Mouse (Mus musculus): Measurements from ENCODE around the gene Cep170b. TPM values are rescaled to one million over a fixed set of nuclear protein-coding genes. Genes with fewer than 3 reads are reported as not detected.

Gene Cep170b
- polyA plus RNA-seq, 1 experiment from 2014 or later: 20.8 TPM

GRCm38 (mm10) chr12:112713984-112714383, 6.3 kb upstream of the Cep170b start:
- Histone ChIP-seq H3K4me1 (peaks cover 9% of the 10 kb centered on the region), H3K36me3 (no peaks in the 10 kb centered on the region), H3K4me2 (no peak overlapping the region), H3K9me3 (no peaks in the 10 kb centered on the region), H3K9ac (no peak overlapping the region), H3K4me3 (no peak overlapping the region), H3K27ac (peak overlapping the region; percentile 57; the same call in 1 of the 2 replicates), H3K27me3 (no peaks in the 10 kb centered on the region; the same call in 1 of the 2 replicates)
- 52% methylated on average over 3 of the region's 3 CpGs for WGBS
- ATAC-seq (ENCODE audit: borderline replicate concordance, extremely low read depth, low FRiP score, low TSS enrichment): peak; percentile 25; the same call in 1 of the 2 replicates

GRCm38 (mm10) chr12:112717140-112717539, 3.1 kb upstream of the Cep170b start:
- no peak for ATAC-seq (ENCODE audit: borderline replicate concordance, extremely low read depth, low FRiP score, low TSS enrichment)
- 30% methylated on average over 7 of the region's 7 CpGs for WGBS
- no peak overlapping the region for H3K9ac ChIP-seq

DNA sequence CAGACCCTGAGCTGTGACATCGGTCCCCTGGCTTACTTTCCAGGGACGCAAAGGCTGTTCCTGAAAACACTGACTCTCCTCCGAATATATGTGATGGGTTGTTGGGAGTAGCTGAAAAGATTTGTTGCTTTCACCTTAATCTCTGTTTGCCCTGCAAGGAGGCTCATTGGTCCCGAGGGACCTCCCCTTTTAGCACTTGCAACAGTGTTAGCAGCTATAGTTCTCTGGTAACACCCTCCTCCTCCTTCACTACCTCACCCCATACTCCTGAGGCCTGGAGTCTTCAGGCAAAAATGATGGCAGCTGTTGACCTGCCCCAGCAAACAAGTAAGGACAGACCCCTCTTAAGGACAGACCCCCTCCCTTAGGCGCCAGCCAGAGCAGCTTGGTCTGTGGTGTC, 1.3 kb upstream of the Cep170b start:
- H3K27me3 ChIP-seq: peaks cover 19% of the 10 kb centered on the region
- H3K9me3 ChIP-seq: no peaks in the 10 kb centered on the region
- H3K4me3 ChIP-seq: no peak overlapping the region
- 0 out of 2 replicates have a peak overlapping the region, but pooled peaks have one; percentile 31 for H3K27ac ChIP-seq
- H3K36me3 ChIP-seq: no peaks in the 10 kb centered on the region
- H3K4me2 ChIP-seq: no peak overlapping the region
- H3K9ac ChIP-seq: no peak overlapping the region
- 49% methylated on average over 5 of the region's 5 CpGs for WGBS
- no peak for ATAC-seq (ENCODE audit: borderline replicate concordance, extremely low read depth, low FRiP score, low TSS enrichment)
- peaks cover 37% of the 10 kb centered on the region for H3K4me1 ChIP-seq

More at GRCm38 (mm10) chr12:112717140-112717539, 3.1 kb upstream of the Cep170b start:
- Histone ChIP-seq H3K4me1 (peaks cover 26% of the 10 kb centered on the region), H3K4me3 (no peak overlapping the region), H3K36me3 (no peaks in the 10 kb centered on the region), H3K9me3 (no peaks in the 10 kb centered on the region), H3K4me2 (no peak overlapping the region), H3K27ac (no peak overlapping the region), H3K27me3 (peaks cover 11% of the 10 kb centered on the region; the same call in 1 of the 2 replicates)

- Histone ChIP-seq H3K27me3 (peaks cover 19% of the 10 kb centered on the region), H3K9me3 (no peaks in the 10 kb centered on the region), H3K27ac (peak overlapping the region; percentile 97), H3K9ac (peak overlapping the region; percentile 69), H3K4me1 (peaks cover 32% of the 10 kb centered on the region), H3K36me3 (peaks cover 4% of the 10 kb centered on the region; the same call in 1 of the 2 replicates), H3K4me3 (peak overlapping the region; percentile 83), H3K4me2 (peak overlapping the region; percentile 98)
- no peak for ATAC-seq (ENCODE audit: borderline replicate concordance, extremely low read depth, low FRiP score, low TSS enrichment)
- 44% methylated on average over 12 of the region's 12 CpGs for WGBS
These were observed 702 bp downstream of the Cep170b start for GRCm38 (mm10) chr12:112720890-112721423.

GRCm38 (mm10) chr12:112721424-112722239, 1.4 kb downstream of the Cep170b start:
- Histone ChIP-seq H3K4me2 (peak overlapping the region; percentile 98), H3K36me3 (peaks cover 4% of the 10 kb centered on the region; the same call in 1 of the 2 replicates), H3K27me3 (peaks cover 19% of the 10 kb centered on the region), H3K9me3 (no peaks in the 10 kb centered on the region), H3K4me1 (peaks cover 32% of the 10 kb centered on the region), H3K9ac (peak overlapping the region; percentile 69), H3K4me3 (peak overlapping the region; percentile 83), H3K27ac (peak overlapping the region; percentile 97)
- peak; percentile 53 for ATAC-seq (ENCODE audit: borderline replicate concordance, extremely low read depth, low FRiP score, low TSS enrichment)
- WGBS: 4% methylated on average over 60 of the region's 69 CpGs

GRCm38 (mm10) chr12:112722240-112723027, 2.2 kb downstream of the Cep170b start:
- under 1% methylated on average over 55 of the region's 75 CpGs for WGBS
- Histone ChIP-seq H3K4me2 (peak overlapping the region; percentile 98), H3K9ac (peak overlapping the region; percentile 69), H3K4me3 (peak overlapping the region; percentile 83), H3K9me3 (no peaks in the 10 kb centered on the region), H3K36me3 (peaks cover 4% of the 10 kb centered on the region; the same call in 1 of the 2 replicates), H3K27ac (peak overlapping the region; percentile 97), H3K27me3 (peaks cover 19% of the 10 kb centered on the region), H3K4me1 (peaks cover 32% of the 10 kb centered on the region)
- ATAC-seq (ENCODE audit: borderline replicate concordance, extremely low read depth, low FRiP score, low TSS enrichment): peak; percentile 58

GRCm38 (mm10) chr12:112723028-112723330, 2.7 kb downstream of the Cep170b start:
- Histone ChIP-seq H3K27ac (0 out of 2 replicates have a peak overlapping the region, but pooled peaks have one; percentile 97), H3K27me3 (peaks cover 19% of the 10 kb centered on the region), H3K4me3 (peak overlapping the region; percentile 83), H3K9me3 (no peaks in the 10 kb centered on the region), H3K4me1 (peaks cover 35% of the 10 kb centered on the region), H3K36me3 (peaks cover 4% of the 10 kb centered on the region; the same call in 1 of the 2 replicates), H3K4me2 (peak overlapping the region; percentile 98), H3K9ac (peak overlapping the region; percentile 69)
- 14% methylated on average over 5 of the region's 5 CpGs for WGBS
- no peak for ATAC-seq (ENCODE audit: borderline replicate concordance, extremely low read depth, low FRiP score, low TSS enrichment)

DNA sequence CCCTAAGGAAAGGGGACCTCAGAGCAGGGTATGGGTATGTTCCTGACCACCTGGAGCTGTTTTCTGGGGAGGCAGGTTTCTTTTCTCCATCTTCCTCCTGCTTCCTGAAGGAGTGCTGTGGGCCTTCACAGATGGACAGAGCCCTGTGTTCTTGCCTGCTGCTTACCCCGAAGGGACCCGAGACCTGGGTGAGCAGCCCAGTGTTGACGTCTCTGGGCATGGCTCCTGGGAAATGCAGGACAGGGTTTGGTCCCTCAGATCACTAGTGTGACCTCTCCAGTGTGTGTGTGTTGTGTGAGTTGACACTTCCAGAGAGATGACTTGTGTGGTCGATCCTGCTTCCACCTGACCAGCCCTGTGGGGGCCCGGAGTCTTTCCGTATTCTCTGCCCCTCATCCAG, 3.2 kb downstream of the Cep170b start:
- H3K4me3 ChIP-seq: peak overlapping the region; percentile 83
- WGBS: 84% methylated on average over 6 of the region's 6 CpGs
- peaks cover 35% of the 10 kb centered on the region for H3K4me1 ChIP-seq
- H3K27ac ChIP-seq: no peak overlapping the region
- no peaks in the 10 kb centered on the region for H3K9me3 ChIP-seq
- H3K36me3 ChIP-seq: peaks cover 4% of the 10 kb centered on the region; the same call in 1 of the 2 replicates
- H3K4me2 ChIP-seq: peak overlapping the region; percentile 98
- 0 out of 2 replicates have a peak overlapping the region, but pooled peaks have one; percentile 6 for H3K9ac ChIP-seq
- H3K27me3 ChIP-seq: peaks cover 19% of the 10 kb centered on the region
- ATAC-seq (ENCODE audit: borderline replicate concordance, extremely low read depth, low FRiP score, low TSS enrichment): no peak

GRCm38 (mm10) chr12:112724077-112724805, 4.0 kb downstream of the Cep170b start:
- Histone ChIP-seq H3K9ac (no peak overlapping the region), H3K4me3 (no peak overlapping the region), H3K9me3 (no peaks in the 10 kb centered on the region), H3K36me3 (peaks cover 4% of the 10 kb centered on the region; the same call in 1 of the 2 replicates), H3K4me2 (no peak overlapping the region; the same call in 1 of the 2 replicates), H3K27me3 (peaks cover 19% of the 10 kb centered on the region), H3K4me1 (peaks cover 35% of the 10 kb centered on the region), H3K27ac (no peak overlapping the region)
- ATAC-seq (ENCODE audit: borderline replicate concordance, extremely low read depth, low FRiP score, low TSS enrichment): no peak
- WGBS: 72% methylated on average over 11 of the region's 11 CpGs

GRCm38 (mm10) chr12:112727801-112728200, 7.5 kb downstream of the Cep170b start:
- H3K4me3 ChIP-seq: no peak overlapping the region
- ATAC-seq (ENCODE audit: borderline replicate concordance, extremely low read depth, low FRiP score, low TSS enrichment): no peak
- H3K36me3 ChIP-seq: peaks cover 11% of the 10 kb centered on the region; the same call in 1 of the 2 replicates
- no peak overlapping the region for H3K27ac ChIP-seq
- H3K4me2 ChIP-seq: no peak overlapping the region
- peaks cover 15% of the 10 kb centered on the region for H3K4me1 ChIP-seq
- peaks cover 5% of the 10 kb centered on the region; the same call in 1 of the 2 replicates for H3K27me3 ChIP-seq
- H3K9me3 ChIP-seq: no peaks in the 10 kb centered on the region
- WGBS: 70% methylated on average over 8 of the region's 8 CpGs
- no peak overlapping the region for H3K9ac ChIP-seq

- Histone ChIP-seq H3K4me2 (no peak overlapping the region), H3K9me3 (no peaks in the 10 kb centered on the region), H3K9ac (no peak overlapping the region), H3K4me3 (no peak overlapping the region), H3K36me3 (peaks cover 11% of the 10 kb centered on the region; the same call in 1 of the 2 replicates), H3K27ac (no peak overlapping the region), H3K27me3 (no peaks in the 10 kb centered on the region), H3K4me1 (0 out of 2 replicates have a peak, but pooled peaks cover 2% of the 10 kb centered on the region)
- 78% methylated on average over 14 of the region's 14 CpGs for WGBS
- ATAC-seq (ENCODE audit: borderline replicate concordance, extremely low read depth, low FRiP score, low TSS enrichment): no peak
These were observed 10.6 kb downstream of the Cep170b start for GRCm38 (mm10) chr12:112730808-112731207.
